Mouse (Mus musculus) lung, postnatal 14 days (tissue): ENCODE results near the gene Kctd6.
"Not testable (repeated sequence)": the region's sequence is repeated elsewhere in the genome, so short reads cannot be mapped to it uniquely, and the experiment has no call there.

ENCODE experiments used
- DNase-seq: peaks from one replicate; pipeline ENCODE4 v3.0.0; 2021

Kctd6 gene

GRCm38 (mm10) chr14:8250141-8250871 is 36.4 kb downstream of the Kctd6 start:
- DNase-seq, result no peak

GRCm38 (mm10) chr14:8251330-8251885 is 37.5 kb downstream of the Kctd6 start:
- no peak for DNase-seq

- DNase-seq, result peak; percentile 80
These were observed 41.3 kb downstream of the Kctd6 start for GRCm38 (mm10) chr14:8255076-8255729.

GRCm38 (mm10) chr14:8256072-8256471 is 42.1 kb downstream of the Kctd6 start:
- no peak for DNase-seq

GRCm38 (mm10) chr14:8256881-8257280 is 42.9 kb downstream of the Kctd6 start:
- DNase-seq, result no peak

DNA sequence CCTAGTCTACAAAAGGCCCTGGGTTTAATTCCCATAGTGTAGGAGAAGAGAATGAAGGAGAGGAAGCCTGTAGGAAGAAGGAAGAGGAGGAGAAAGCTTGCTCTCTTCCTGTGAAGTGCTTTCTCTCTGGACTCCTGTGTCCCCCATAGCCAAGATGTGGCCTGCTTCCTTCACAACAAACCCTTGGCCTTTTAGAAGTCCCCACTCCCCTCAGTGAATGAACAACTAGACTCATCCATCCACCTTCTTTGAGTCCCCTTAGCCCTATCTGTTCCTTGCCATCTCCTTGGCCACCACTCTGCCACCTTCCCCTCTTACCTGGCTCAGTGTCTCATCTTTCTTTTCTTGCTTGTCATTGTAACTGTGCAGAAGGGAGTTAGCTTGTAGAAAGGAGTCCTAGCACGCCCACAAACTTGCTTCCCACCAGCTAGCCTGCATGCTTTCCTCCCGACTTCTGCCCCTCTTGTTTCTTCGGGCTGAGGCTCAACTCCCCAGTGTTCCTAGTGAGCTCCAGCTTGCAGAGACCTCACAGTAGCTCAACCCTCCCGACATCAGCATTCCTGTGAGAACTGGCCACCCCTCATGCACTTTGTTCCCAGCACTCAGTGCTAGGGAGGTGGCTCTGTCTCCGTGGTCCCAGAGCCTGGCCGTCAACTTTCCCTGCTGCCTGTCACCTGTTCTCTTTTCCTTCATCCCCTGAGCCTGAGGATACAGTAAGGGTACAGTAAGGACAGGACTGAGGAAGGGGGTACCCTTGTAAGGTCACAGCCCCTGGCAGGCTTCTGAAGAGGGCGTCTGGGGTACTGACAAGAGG is 43.8 kb downstream of the Kctd6 start:
- no peak for DNase-seq

GRCm38 (mm10) chr14:8258335-8258627 is 44.3 kb downstream of the Kctd6 start:
- no peak for DNase-seq

GRCm38 (mm10) chr14:8258752-8259151 is 44.8 kb downstream of the Kctd6 start:
- peak; percentile 11 for DNase-seq

GRCm38 (mm10) chr14:8259166-8259565 is 45.2 kb downstream of the Kctd6 start, which contains the start of gene Acox2:
TSS of gene Acox2 (minus strand) at chr14:8259353.
- DNase-seq, result no peak

DNA sequence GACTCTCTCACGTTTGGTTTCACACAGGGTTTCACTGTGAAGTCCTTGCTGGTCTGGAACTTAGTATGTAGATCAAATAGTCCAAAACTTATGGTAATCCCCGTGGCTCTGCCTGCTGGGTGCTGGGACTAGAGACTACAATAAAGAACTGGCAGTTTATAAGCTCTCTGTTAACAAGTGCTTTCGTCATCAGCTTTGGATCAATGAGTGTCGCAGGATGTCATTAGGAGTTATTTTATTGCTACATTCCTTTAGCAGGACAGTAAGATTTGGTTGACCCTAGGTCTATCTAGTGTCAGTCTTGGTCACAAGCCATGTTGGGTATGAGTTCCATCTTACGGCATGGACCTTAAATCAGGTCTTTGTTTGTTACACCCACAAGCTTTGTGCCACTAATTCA is 46.3 kb downstream of the Kctd6 start:
- DNase-seq, result no peak

DNA sequence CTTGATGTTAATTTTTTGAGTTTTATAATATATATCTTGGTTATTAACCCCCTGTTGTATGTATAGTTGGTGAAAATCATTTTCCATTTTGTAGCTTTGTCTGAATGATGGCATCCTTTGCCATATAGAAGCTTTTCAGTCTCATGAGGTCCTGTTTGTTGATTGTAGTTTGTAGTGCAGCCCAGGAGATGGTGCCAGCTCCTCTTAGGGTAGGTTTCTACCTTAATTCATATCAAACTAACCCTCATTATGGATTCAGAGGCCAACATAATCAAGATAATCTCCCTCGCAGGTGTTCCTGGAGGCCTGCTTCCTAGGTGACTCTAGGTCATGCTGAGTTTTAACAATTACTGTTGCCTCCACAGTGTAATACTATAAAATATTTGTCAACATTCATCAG is 48.3 kb downstream of the Kctd6 start:
- no peak for DNase-seq

GRCm38 (mm10) chr14:8264378-8264777 is 50.4 kb downstream of the Kctd6 start:
- no peak for DNase-seq

GRCm38 (mm10) chr14:8271281-8271680 is 57.3 kb downstream of the Kctd6 start:
- not testable (repeated sequence) for DNase-seq
